Mouse (Mus musculus) urinary bladder, postnatal 0 days (tissue): ENCODE results near the gene Agpat3. TPM values are rescaled to one million over a fixed set of nuclear protein-coding genes. Genes with fewer than 3 reads are reported as not detected.

Experiments
- microRNA-seq: library from miRNA; unstranded; fragments of <30 nt; microRNA quantifications from one replicate; pipeline ENCODE4, GENCODE M21; 2016
- polyA plus RNA-seq: library from polyadenylated mRNA; unstranded; fragments of >200 nt; fragmentation: Nextera tagmentation; extraction: Ambion mirVana; gene quantifications from 2 replicates; pipeline ENCODE4 v1.2.1, GENCODE M21; 2015

Gene Agpat3
- 76.8 and 82.1 TPM in 2 replicates for polyA plus RNA-seq

DNA sequence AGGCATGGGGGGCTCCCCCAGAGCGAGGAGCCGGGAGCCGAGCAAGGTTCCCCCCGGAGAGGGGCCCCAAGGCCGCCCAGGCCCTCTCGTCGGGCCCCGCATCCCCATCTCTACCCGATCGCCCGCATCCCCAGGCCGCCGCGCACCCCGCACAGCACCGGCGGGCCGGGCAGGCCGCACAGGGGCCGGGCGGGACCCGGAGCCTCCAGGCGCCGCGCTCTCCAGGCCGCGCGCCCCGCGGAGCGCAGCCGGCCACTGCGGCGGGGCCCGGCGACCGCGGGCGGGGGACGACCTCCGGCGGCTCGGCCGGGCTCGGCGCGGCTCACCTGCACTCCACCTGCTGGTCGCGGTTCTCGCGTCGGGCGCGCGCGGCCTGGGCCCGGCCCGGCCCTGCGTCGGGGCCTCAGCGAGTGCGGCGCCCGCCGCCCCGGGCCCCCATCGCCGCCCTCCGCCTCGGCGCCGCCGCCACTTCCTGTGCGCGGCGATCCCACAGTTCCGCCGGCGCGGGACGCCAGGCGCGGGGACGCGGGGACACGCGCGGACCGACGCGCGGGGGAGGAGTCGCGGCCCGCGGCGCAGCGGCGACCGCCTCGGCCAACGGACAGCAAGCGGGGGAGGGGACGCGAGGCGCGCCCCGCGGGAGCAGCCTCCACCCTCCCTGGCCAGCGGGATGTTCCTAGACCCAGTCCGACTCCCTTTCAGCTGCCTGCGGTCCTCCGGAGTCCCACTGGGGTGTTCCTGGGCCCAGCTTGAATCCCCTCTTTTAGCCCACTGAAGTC, at the start of gene Agpat3:
TSS of gene Agpat3 (minus strand) at position 603 of the 779 bp plus-strand sequence.

DNA sequence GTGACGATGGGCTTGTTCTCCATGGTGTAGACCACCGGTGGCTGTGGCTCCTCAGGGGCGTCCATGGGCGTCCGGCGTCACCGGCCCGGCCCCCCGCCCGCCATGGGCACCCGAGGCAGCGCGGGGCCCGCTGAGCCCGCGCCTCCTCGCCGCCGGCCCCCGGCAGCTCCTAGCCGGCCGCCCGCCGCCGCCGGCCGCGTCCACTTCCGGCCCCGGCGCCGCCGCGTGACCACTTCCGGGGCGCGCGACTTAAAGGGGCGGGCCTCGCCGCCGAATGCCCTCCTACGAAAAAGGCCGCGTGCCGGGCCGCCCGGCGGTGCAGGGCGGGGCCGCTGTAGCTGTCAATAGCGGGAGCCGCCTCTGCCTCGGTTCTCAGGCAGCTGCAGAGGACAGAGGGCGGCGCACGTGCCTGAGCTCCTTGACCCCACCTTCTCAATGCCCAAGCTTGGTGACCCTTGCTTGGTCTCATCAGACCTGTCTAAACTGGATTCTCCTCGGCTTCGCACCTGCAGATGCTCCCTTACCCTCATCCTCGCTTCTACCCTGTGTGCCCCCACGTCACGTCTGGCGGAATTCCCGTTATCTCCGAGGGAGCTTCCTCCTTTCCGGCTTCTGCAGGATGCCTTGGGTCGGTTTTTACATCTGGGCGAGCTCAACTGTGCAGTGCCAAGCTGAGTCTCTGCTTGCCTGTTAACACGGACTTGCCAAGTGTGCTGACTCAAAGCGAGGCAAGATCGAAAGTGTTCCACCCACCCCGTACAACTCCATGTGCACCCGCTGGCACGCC, 107.7 kb downstream of the Agpat3 start, which contains the start of gene Trappc10:
TSS of gene Trappc10 (minus strand) at position 204 of the 787 bp plus-strand sequence.

Small RNA genes within 50 kb of the gene (microRNA-seq; reads per million reads assigned to microRNA genes)
- not detected for gene Mir7659

Other genes starting within 250 kb of the Agpat3 start
- gene D10Jhu81e, start 182.7 kb downstream of the Agpat3 start, polyA plus RNA-seq: 25.5 and 26.9 TPM in 2 replicates
- gene Pwp2, start 167.3 kb downstream of the Agpat3 start, polyA plus RNA-seq: 7.1 and 7.9 TPM in 2 replicates
- 13.5 and 14.6 TPM in 2 replicates for gene Trappc10, start 107.8 kb downstream of the Agpat3 start, polyA plus RNA-seq
- 155 and 163 TPM in 2 replicates for gene Rrp1, start 60.6 kb upstream of the Agpat3 start, polyA plus RNA-seq
- 414 and 489 TPM in 2 replicates for gene Cstb, start 73.2 kb upstream of the Agpat3 start, polyA plus RNA-seq
- gene Pdxk, start 112.5 kb upstream of the Agpat3 start, polyA plus RNA-seq: 13.0 and 13.5 TPM in 2 replicates
- not detected in 2 replicates for gene Olfr1358, start 164.9 kb upstream of the Agpat3 start, polyA plus RNA-seq
- 35.8 and 38.8 TPM in 2 replicates for gene Ilvbl, start 221.9 kb upstream of the Agpat3 start, polyA plus RNA-seq
- 14.8 and 17.1 TPM in 2 replicates for gene Syde1, start 239.5 kb upstream of the Agpat3 start, polyA plus RNA-seq